Mouse (Mus musculus) embryonic facial prominence, embryonic 12.5 days (tissue): ENCODE data around the gene Lypd9. TPM values are rescaled to one million over a fixed set of nuclear protein-coding genes. Genes with fewer than 3 reads are reported as not detected.

ENCODE experiments used
- ATAC-seq: fragments of 200-750 bp; cut with Nextera tagmentation; 2 replicates; pipeline ENCODE4 v1.8.0; 2017; ENCODE audit not compliant: insufficient number of reproducible peaks, insufficient read depth, low FRiP score, low TSS enrichment
- H3K27ac ChIP-seq: fragments of 300-500 bp; sonication (generic); 2 replicates; pipeline ENCODE4 v1.5.1; 2016; ENCODE audit warnings: mild to moderate bottlenecking
- H3K27me3 ChIP-seq: fragments of 300-500 bp; sonication (generic); 2 replicates; pipeline ENCODE4 v1.6.1; 2016; ENCODE audit warnings: mild to moderate bottlenecking, moderate library complexity
- H3K36me3 ChIP-seq: fragments of 300-500 bp; sonication (generic); 2 replicates; pipeline ENCODE4 v1.6.1; 2016; ENCODE audit warnings: mild to moderate bottlenecking
- H3K4me1 ChIP-seq: fragments of 300-500 bp; sonication (generic); 2 replicates; pipeline ENCODE4 v1.6.1; 2016
- H3K4me2 ChIP-seq: fragments of 300-500 bp; sonication (generic); replicated peaks from 2 replicates; pipeline ENCODE4 v1.6.1; 2016; ENCODE audit warnings: mild to moderate bottlenecking, moderate library complexity
- H3K4me3 ChIP-seq: fragments of 300-500 bp; sonication (generic); 2 replicates; pipeline ENCODE4 v1.5.1; 2016; ENCODE audit warnings: mild to moderate bottlenecking
- H3K9ac ChIP-seq: fragments of 300-500 bp; sonication (generic); 2 replicates; pipeline ENCODE4 v1.6.1; 2016; ENCODE audit warnings: mild to moderate bottlenecking, moderate library complexity
- H3K9me3 ChIP-seq: fragments of 300-500 bp; sonication (generic); 2 replicates; pipeline ENCODE4 v1.6.1; 2016; ENCODE audit warnings: mild to moderate bottlenecking, moderate library complexity
- WGBS: fragments of 180-500 bp; shearing (Covaris S2); methylation state at CpG from one replicate; pipeline ENCODE4 v1.1.7; 2016; 5-methylcytosine and 5-hydroxymethylcytosine counted together
- polyA plus RNA-seq: library from polyadenylated mRNA; unstranded; fragments of >200 nt; fragmentation: Nextera tagmentation; extraction: Ambion mirVana; gene quantifications from 2 replicates; pipeline ENCODE4 v1.2.1, GENCODE M21; 2016

Lypd9 gene
- polyA plus RNA-seq, 1 experiment from 2014 or later = not detected

DNA sequence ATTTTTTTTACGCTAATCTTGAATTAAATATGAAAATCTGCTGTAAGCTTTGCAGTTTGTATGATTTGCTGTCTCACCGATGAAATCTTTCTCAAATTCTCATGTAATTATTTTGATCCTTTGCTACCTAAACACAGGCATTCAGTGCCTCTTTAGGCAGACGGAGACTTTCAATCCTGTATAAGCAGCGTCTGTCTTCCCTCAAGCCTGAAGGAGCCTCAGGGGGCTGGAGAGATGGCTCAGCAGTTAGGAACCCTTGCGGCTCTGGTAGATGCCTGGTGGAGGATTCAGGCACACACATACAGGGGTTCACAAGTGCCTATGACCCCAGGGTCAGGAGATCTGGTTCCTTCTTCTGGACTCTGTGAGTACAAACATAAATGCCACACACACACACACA, 52.1 kb downstream of the Lypd9 start:
- H3K4me3 ChIP-seq = no peak overlapping the region
- 50% methylated on average over 5 of the region's 5 CpGs for WGBS
- H3K36me3 ChIP-seq = no peaks in the 10 kb centered on the region
- H3K27ac ChIP-seq = no peak overlapping the region
- no peak for ATAC-seq
- H3K9me3 ChIP-seq = no peaks in the 10 kb centered on the region
- H3K4me1 ChIP-seq = no peaks in the 10 kb centered on the region
- H3K4me2 ChIP-seq = no peak overlapping the region
- H3K9ac ChIP-seq = no peak overlapping the region
- no peaks in the 10 kb centered on the region for H3K27me3 ChIP-seq

DNA sequence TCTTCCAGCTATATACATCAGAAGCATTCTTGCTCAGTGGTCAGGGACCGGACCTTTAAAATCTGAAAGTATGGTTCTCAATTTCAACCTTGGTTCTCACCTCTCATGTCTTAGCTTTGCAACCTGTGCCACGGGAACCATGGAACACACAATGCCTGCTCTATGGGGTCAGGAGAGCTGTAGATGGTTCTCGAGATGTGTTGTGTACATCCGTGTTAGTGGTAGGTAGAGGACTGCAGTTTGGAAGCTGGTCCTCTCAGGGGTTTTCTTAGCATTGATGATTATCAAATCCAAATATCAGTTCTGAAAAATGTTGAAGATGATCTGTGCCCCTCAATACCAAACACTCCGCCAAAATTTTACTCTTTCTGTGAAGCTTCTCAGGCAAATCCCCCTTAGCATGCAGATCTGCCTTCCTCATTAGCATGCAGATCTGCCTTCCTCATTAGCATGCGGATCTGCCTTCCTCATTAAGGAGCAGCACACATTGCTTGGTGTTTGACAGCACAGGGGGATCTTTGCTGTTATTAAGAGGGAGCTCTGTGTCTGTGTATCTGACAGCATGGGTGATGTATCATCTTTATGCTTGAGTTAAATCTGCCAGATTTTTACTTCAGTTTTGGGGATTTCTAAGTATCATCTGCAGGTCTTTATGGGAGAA, 52.6 kb downstream of the Lypd9 start:
- no peaks in the 10 kb centered on the region for H3K36me3 ChIP-seq
- H3K9me3 ChIP-seq = no peaks in the 10 kb centered on the region
- ATAC-seq = no peak
- H3K4me3 ChIP-seq = no peak overlapping the region
- H3K4me2 ChIP-seq = no peak overlapping the region
- no peak overlapping the region for H3K9ac ChIP-seq
- no peaks in the 10 kb centered on the region for H3K4me1 ChIP-seq
- H3K27ac ChIP-seq = no peak overlapping the region
- no peaks in the 10 kb centered on the region for H3K27me3 ChIP-seq
- WGBS = 57% methylated on average over 6 of the region's 6 CpGs

Other genes with a start within 250 kb of the Lypd9 start
- 0.08 TPM in 1 of 2 replicates, not detected in the other for gene 4930438A08Rik, start 178.1 kb downstream of the Lypd9 start, polyA plus RNA-seq
- 27.4 and 29.7 TPM in 2 replicates for gene Zfp692, start 145.9 kb downstream of the Lypd9 start, polyA plus RNA-seq
- gene Zfp672, start 122.6 kb downstream of the Lypd9 start, polyA plus RNA-seq = 38.7 and 40.8 TPM in 2 replicates
- gene Sh3bp5l, start 122.2 kb downstream of the Lypd9 start, polyA plus RNA-seq = 38.2 and 40.6 TPM in 2 replicates
- gene Lypd8, start 73.9 kb downstream of the Lypd9 start, polyA plus RNA-seq = not detected in 2 replicates
- not detected in 2 replicates for gene 1810065E05Rik, start 31.8 kb downstream of the Lypd9 start, polyA plus RNA-seq
- gene Gm12253, start 20.4 kb downstream of the Lypd9 start, polyA plus RNA-seq = not detected in 2 replicates
- not detected in 2 replicates for gene Olfr30, start 9.3 kb upstream of the Lypd9 start, polyA plus RNA-seq
- gene Olfr332, start 39.6 kb upstream of the Lypd9 start, polyA plus RNA-seq = not detected in 2 replicates
- not detected in 2 replicates for gene Olfr331, start 49.6 kb upstream of the Lypd9 start, polyA plus RNA-seq
- not detected in 2 replicates for gene Olfr330, start 81.9 kb upstream of the Lypd9 start, polyA plus RNA-seq
- gene Olfr329-ps, start 93.5 kb upstream of the Lypd9 start, polyA plus RNA-seq = not detected in 2 replicates
- gene Olfr328, start 102.7 kb upstream of the Lypd9 start, polyA plus RNA-seq = 0.08 TPM in 1 of 2 replicates, not detected in the other
- gene Olfr224, start 117.6 kb upstream of the Lypd9 start, polyA plus RNA-seq = not detected in 2 replicates
- not detected in 2 replicates for gene Olfr325, start 124.8 kb upstream of the Lypd9 start, polyA plus RNA-seq
- not detected in 2 replicates for gene Olfr324, start 142.2 kb upstream of the Lypd9 start, polyA plus RNA-seq
- not detected in 2 replicates for gene 2210407C18Rik, start 163.2 kb upstream of the Lypd9 start, polyA plus RNA-seq
- gene Olfr323, start 177.6 kb upstream of the Lypd9 start, polyA plus RNA-seq = not detected in 2 replicates
- gene Trim58, start 187.5 kb upstream of the Lypd9 start, polyA plus RNA-seq = 0.26 and 0.60 TPM in 2 replicates
- not detected in 2 replicates for gene Olfr322, start 205.9 kb upstream of the Lypd9 start, polyA plus RNA-seq
- not detected in 2 replicates for gene Olfr320, start 228.2 kb upstream of the Lypd9 start, polyA plus RNA-seq
- gene Olfr319, start 246.2 kb upstream of the Lypd9 start, polyA plus RNA-seq = not detected in 2 replicates